Mouse (Mus musculus): ENCODE data around the gene Btbd19. TPM values are rescaled to one million over a fixed set of nuclear protein-coding genes. Genes with fewer than 3 reads are reported as not detected.

Gene Btbd19
- polyA plus RNA-seq, 1 experiment from 2014 or later = 4.9 TPM

DNA sequence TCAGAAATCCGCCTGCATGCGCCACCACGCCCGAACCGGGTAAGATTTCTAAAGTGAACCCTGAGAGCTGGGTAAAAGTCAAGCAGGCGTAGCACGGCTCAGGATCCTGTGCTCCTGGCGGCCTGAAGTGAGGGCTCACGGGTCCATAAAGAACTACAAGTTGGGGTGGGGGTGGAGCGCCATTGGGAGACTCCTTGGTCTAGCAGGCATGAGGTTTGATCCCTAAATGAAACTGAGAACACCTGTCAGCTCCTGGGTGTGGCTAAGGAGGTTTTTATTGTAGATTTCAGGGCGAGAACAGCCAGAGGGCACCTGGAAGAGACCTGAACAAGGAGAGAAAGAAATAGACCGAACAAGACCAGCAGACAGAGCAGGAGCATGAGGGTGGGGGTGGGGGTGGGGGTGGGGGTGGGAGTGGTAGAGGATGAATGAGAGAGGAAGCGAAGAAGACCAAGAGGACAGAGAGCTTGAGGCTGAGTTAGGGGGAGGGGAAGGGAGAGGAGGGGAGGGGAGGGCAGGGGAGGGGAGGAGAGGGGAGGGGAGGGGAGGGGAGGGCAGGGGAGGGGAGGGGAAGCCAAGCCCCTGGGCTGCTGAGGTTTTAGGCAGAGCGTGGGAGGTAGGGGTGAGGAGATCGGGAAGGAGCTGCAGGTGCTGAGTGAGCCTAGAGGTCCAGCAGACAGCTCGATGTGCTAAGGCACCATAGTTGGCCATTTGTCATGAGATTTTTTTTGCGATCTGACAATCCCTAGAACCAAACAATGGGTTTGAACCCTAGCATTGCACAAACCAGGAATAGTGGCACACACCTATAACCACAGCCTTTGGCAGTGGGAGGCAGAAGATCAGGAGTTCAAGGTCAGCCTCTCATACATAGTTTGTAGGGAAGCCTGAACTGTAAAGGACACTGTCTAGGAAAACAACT is 13.0 kb upstream of the Btbd19 start:
- H3K9me3 ChIP-seq (replicated peaks; ENCODE audit: low read length) = no peaks in the 10 kb centered on the region
- ATAC-seq (replicated peaks; ENCODE audit: low FRiP score, low read depth) (no peak), DNase-seq (ENCODE audit: low spot score) (no peak)
- WGBS = 59% methylated on average over 16 of the region's 17 CpGs
- H3K36me3 ChIP-seq (ENCODE audit: insufficient read depth, low read length) = no peaks in the 10 kb centered on the region
- H3K9ac ChIP-seq (ENCODE audit: low read depth, low read length) = no peak overlapping the region
- TF ChIP-seq CTCF (IDR thresholded peaks at IDR 0.05; ENCODE audit: low read depth) = no peak
- no peaks in the 10 kb centered on the region for H3K27me3 ChIP-seq (ENCODE audit: insufficient read depth, low read length)
- no peak overlapping the region for H3K4me2 ChIP-seq (ENCODE audit: low read length)
- H3K4me1 ChIP-seq (replicated peaks; ENCODE audit: insufficient read depth, low read length) = no peaks in the 10 kb centered on the region
- H3K27ac ChIP-seq = no peak overlapping the region
- H3K4me3 ChIP-seq (replicated peaks; ENCODE audit: low read depth, low read length) = no peak overlapping the region

DNA sequence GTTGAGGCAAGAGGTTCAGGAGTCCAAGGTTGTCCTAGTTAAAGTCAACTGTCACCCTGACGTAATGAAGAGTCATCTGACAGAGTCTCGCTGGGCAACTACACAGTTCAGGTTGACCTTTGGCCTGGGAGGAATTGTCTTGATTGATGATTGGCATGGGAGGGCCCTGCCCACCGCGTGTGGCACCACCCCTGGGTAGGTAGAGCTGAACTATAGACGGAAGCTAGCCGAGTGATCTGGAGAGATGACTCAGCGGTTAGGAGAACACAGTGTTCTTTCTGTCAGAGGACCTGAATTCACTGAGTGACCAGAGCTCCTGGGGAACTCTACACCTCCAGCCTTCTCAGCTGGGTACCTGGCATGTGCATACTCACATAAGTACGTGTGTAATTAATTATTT is 10.5 kb upstream of the Btbd19 start:
- Histone ChIP-seq H3K27ac (peak overlapping the region; percentile 75), H3K4me3 (replicated peaks; ENCODE audit: low read depth, low read length) (no peak overlapping the region), H3K9ac (ENCODE audit: low read depth, low read length) (no peak overlapping the region), H3K4me1 (replicated peaks; ENCODE audit: insufficient read depth, low read length) (no peaks in the 10 kb centered on the region; the same call in 1 of the 2 replicates), H3K9me3 (replicated peaks; ENCODE audit: low read length) (no peaks in the 10 kb centered on the region), H3K27me3 (ENCODE audit: insufficient read depth, low read length) (no peaks in the 10 kb centered on the region), H3K36me3 (ENCODE audit: insufficient read depth, low read length) (no peaks in the 10 kb centered on the region), H3K4me2 (ENCODE audit: low read length) (no peak overlapping the region)
- ATAC-seq (replicated peaks; ENCODE audit: low FRiP score, low read depth) = peak; percentile 76
- 33% methylated on average over 8 of the region's 8 CpGs for WGBS
- TF ChIP-seq CTCF (IDR thresholded peaks at IDR 0.05; ENCODE audit: low read depth) = no peak
- no peak for DNase-seq (ENCODE audit: low spot score)

DNA sequence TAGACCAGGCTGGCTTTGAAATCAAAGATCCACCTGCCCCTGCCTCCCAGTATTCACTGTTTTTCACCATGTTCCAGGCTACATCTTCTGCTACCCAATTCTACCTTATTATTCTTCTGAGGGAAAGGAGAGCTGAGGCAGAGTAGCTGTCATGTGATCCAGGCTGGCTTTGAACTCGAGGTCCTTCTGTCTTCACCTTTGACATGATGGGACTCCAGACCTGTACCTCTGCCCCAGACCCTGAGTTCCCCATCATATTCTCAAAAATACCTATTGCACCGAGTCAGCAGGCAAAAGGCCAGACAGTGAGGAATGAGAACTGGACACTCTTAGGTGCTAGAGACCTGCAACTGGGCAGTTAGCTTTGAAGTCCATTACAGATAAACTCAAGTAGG is 9.1 kb upstream of the Btbd19 start:
- TF ChIP-seq CTCF (IDR thresholded peaks at IDR 0.05; ENCODE audit: low read depth) = no peak
- Histone ChIP-seq H3K4me3 (replicated peaks; ENCODE audit: low read depth, low read length) (no peak overlapping the region), H3K36me3 (ENCODE audit: insufficient read depth, low read length) (no peaks in the 10 kb centered on the region), H3K9me3 (replicated peaks; ENCODE audit: low read length) (no peaks in the 10 kb centered on the region), H3K4me2 (ENCODE audit: low read length) (peak overlapping the region; percentile 95; the same call in 1 of the 2 replicates), H3K27me3 (ENCODE audit: insufficient read depth, low read length) (no peaks in the 10 kb centered on the region), H3K27ac (no peak overlapping the region), H3K9ac (ENCODE audit: low read depth, low read length) (no peak overlapping the region), H3K4me1 (replicated peaks; ENCODE audit: insufficient read depth, low read length) (no peaks in the 10 kb centered on the region; the same call in 1 of the 2 replicates)
- ATAC-seq (replicated peaks; ENCODE audit: low FRiP score, low read depth) (no peak), DNase-seq (ENCODE audit: low spot score) (no peak)
- WGBS = 30% methylated on average over 2 of the region's 2 CpGs

DNA sequence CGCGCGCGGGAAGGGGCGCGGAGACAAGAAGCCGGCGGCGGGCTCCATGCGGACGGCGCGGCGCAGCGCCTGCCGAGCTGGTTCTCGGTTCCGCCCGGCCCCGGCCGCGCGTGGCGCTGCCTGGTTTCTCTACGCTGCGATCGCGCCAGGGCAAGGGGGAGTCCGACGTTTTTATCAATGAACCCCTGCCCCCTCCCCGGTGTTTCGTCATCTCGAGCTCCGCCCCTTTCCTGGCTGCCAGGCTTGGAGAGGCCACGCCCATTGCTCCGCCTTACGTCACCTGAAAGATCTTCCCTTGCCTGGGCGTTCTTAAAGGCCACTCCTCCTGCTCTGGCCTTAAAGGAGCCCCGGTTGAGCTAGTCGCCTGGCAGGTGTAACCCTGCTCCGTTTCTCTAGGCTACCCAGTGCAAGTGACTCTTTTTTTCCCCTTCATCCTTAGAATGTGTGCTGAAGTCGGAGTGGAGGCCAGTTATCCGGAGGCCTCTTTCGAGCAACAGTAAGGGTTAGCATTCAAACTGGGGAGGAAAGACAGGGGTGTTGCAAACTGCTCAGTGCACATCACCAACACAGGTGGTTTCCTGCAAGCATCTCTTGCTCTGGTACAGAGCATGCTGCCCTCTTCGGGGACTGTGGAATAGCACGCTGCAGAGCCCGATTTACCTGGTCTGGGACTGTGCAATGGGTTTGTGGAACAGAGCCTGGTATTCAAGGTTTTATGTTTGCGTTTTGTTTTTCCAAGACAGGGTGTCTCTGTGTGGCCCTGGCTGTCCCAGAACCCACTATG is 8.5 kb upstream of the Btbd19 start, which contains the start of gene Plk3:
Plk3 (minus strand) TSS at position 147 of the 784 bp plus-strand sequence.
- peak; percentile 98 for DNase-seq (ENCODE audit: low spot score)

DNA sequence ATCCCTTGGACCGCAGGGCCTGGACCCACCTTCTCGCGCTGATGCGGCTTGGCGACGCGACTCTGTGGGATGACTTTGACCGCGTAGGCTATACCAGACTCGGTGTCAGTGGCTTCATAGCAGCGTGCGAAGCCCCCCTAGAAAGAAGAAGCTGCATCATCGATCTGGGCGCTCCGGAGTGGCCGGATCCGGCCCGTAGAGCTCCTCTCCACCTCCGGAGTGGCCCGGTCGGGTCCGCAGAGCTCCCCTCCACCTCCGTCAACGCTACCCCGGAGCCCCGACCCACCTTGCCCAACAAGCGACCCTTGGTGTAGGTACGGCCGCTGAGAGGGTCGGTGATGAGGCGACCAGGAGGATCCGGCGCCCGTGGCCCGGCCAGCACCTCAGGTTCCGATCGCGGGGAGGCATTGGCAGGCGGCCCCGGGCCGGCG is 7.9 kb upstream of the Btbd19 start:
- TF ChIP-seq CTCF (IDR thresholded peaks at IDR 0.05; ENCODE audit: low read depth) = no peak

More for the DNA sequence above, 8.5 kb upstream of the Btbd19 start, which contains the start of gene Plk3:
- 2% methylated on average over 41 of the region's 48 CpGs for WGBS
- peak within 1 kb of the TSS; percentile 95 for H3K4me2 ChIP-seq (ENCODE audit: low read length)
- no peaks in the 10 kb centered on the region; the same call in 1 of the 2 replicates for H3K4me1 ChIP-seq (replicated peaks; ENCODE audit: insufficient read depth, low read length)
- H3K27ac ChIP-seq = no peak within 1 kb of the TSS
- peak; percentile 33; the same call in 1 of the 2 replicates for TF ChIP-seq CTCF (IDR thresholded peaks at IDR 0.05; ENCODE audit: low read depth)
- no peaks in the 10 kb centered on the region for H3K9me3 ChIP-seq (replicated peaks; ENCODE audit: low read length)
- no peaks in the 10 kb centered on the region for H3K27me3 ChIP-seq (ENCODE audit: insufficient read depth, low read length)
- no peaks in the 10 kb centered on the region for H3K36me3 ChIP-seq (ENCODE audit: insufficient read depth, low read length)
- peak within 1 kb of the TSS; percentile 76 for H3K4me3 ChIP-seq (replicated peaks; ENCODE audit: low read depth, low read length)
- ATAC-seq (replicated peaks; ENCODE audit: low FRiP score, low read depth) = peak; percentile 76
- peak within 1 kb of the TSS; percentile 82 for H3K9ac ChIP-seq (ENCODE audit: low read depth, low read length)

DNA sequence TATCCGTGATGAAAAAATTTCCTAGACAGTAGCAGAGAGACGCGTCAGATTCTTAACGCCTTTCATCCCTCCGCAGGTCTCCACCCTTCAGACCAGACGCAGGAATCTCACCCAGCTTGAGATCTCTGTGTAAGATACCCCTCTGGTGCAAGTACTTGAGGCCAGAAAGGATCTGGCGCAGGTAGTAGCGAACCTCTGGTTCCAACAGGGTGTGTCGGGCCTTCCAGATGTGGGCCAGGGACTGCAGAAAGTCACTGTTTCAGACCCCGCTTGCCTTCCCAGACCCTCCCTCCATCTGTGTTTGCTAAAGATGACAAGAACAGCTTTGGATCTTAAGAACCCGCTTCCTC is 7.2 kb upstream of the Btbd19 start:
- H3K4me1 ChIP-seq (replicated peaks; ENCODE audit: insufficient read depth, low read length) = no peaks in the 10 kb centered on the region; the same call in 1 of the 2 replicates
- peak overlapping the region; percentile 95 for H3K4me2 ChIP-seq (ENCODE audit: low read length)
- no peaks in the 10 kb centered on the region for H3K9me3 ChIP-seq (replicated peaks; ENCODE audit: low read length)
- DNase-seq (ENCODE audit: low spot score) (no peak), ATAC-seq (replicated peaks; ENCODE audit: low FRiP score, low read depth) (no peak)
- TF ChIP-seq CTCF (IDR thresholded peaks at IDR 0.05; ENCODE audit: low read depth) = no peak
- H3K9ac ChIP-seq (ENCODE audit: low read depth, low read length) = peak overlapping the region; percentile 82; the same call in 1 of the 2 replicates
- no peak overlapping the region for H3K27ac ChIP-seq
- WGBS = 30% methylated on average over 11 of the region's 11 CpGs
- H3K27me3 ChIP-seq (ENCODE audit: insufficient read depth, low read length) = no peaks in the 10 kb centered on the region
- peak overlapping the region; percentile 76 for H3K4me3 ChIP-seq (replicated peaks; ENCODE audit: low read depth, low read length)
- 0 out of 2 replicates have a peak, but pooled peaks cover 6% of the 10 kb centered on the region for H3K36me3 ChIP-seq (ENCODE audit: insufficient read depth, low read length)

More for the DNA sequence above, 7.9 kb upstream of the Btbd19 start:
- Histone ChIP-seq H3K9ac (ENCODE audit: low read depth, low read length) (peak overlapping the region; percentile 82), H3K27me3 (ENCODE audit: insufficient read depth, low read length) (no peaks in the 10 kb centered on the region), H3K9me3 (replicated peaks; ENCODE audit: low read length) (no peaks in the 10 kb centered on the region), H3K36me3 (ENCODE audit: insufficient read depth, low read length) (0 out of 2 replicates have a peak, but pooled peaks cover 2% of the 10 kb centered on the region), H3K4me3 (replicated peaks; ENCODE audit: low read depth, low read length) (peak overlapping the region; percentile 76), H3K27ac (no peak overlapping the region), H3K4me1 (replicated peaks; ENCODE audit: insufficient read depth, low read length) (no peaks in the 10 kb centered on the region; the same call in 1 of the 2 replicates), H3K4me2 (ENCODE audit: low read length) (peak overlapping the region; percentile 95)
- ATAC-seq (replicated peaks; ENCODE audit: low FRiP score, low read depth) (peak; percentile 9), DNase-seq (ENCODE audit: low spot score) (no peak)
- WGBS = under 1% methylated on average over 41 of the region's 42 CpGs

Measured in kidney, postnatal 0 days (tissue).